ENCODE assay signal across 10 mouse cellular contexts in the genomic region with DNA sequence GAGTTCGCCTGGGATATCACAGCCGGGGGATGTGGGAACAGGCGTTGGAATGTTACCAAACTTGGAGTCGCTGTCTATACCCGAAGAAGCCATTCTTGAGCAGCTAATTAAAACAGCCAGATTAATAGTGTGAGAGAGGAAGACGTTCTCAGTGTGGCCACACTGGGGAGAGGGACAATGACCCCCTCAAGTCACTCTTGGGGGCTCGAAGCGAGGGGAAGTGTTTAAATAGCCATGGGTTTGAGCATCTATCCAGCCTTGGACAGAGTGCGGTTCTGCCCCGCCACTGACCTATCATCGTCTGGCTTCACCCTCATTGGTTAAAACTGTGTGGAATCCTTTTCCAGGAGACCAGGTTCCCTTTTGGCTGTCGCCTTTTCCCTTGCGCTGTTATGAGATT. TPM values are rescaled to one million over a fixed set of nuclear protein-coding genes. Genes with fewer than 3 reads are reported as not detected.
DNase-seq lines count a peak whose midpoint lies in the region; ATAC-seq and TF ChIP-seq lines count a peak whose summit lies in the region.
"Had no signal": no experiment of that assay in that cellular context is flagged by ENCODE, and none has a peak within 500 bp of the region (broad histone marks: within the 10 kb centered on the region; RNA-seq: fewer than 3 reads in every experiment).

No protein-coding gene starts in this region.

- H3K9ac ChIP-seq in forebrain, embryonic 14.5 days (ENCODE audit: low read length), result no peak overlapping the region
- H3K9ac ChIP-seq in limb, embryonic 13.5 days, result peak overlapping the region; percentile 48; the same call in 1 of the 2 replicates

- no peak for DNase-seq in forebrain, embryonic 14.5 days (ENCODE audit: low spot score)
- DNase-seq in adrenal gland, postnatal 10 days, result no peak
- no peak for DNase-seq in cerebellum, adult 8-10 months
- no peak for DNase-seq in adrenal gland, postnatal 36 days

- H3K27ac ChIP-seq in forebrain, embryonic 14.5 days (ENCODE audit: low read depth, low read length), result peak overlapping the region; percentile 63; the same call in 1 of the 2 replicates
- H3K27ac ChIP-seq in limb, embryonic 13.5 days, result peak overlapping the region; percentile 94
- H3K27ac ChIP-seq in small intestine, adult 2 months (ENCODE audit: insufficient read depth, low read depth, low read length), result peak overlapping the region; percentile 87

- H3K4me2 ChIP-seq in forebrain, embryonic 14.5 days (ENCODE audit: low read length), result no peak overlapping the region
- peak overlapping the region; percentile 61 for H3K4me2 ChIP-seq in limb, embryonic 13.5 days (replicated peaks)

- ATAC-seq in megakaryocyte, adult 5-6 weeks (ENCODE audit: poor library complexity, severe bottlenecking), result no peak
- no peak for ATAC-seq in forebrain, embryonic 14.5 days
- no peak; the same call in 1 of the 2 replicates for ATAC-seq in limb, embryonic 13.5 days (ENCODE audit: low FRiP score, low read depth)

- no peak for TF ChIP-seq POLR2A in small intestine, adult 2 months (IDR thresholded peaks at IDR 0.05; ENCODE audit: low read depth, low read length)

- H3K36me3 ChIP-seq in megakaryocyte, embryonic 14.5 days (replicated peaks; ENCODE audit: low read length), result no peaks in the 10 kb centered on the region
- no peaks in the 10 kb centered on the region for H3K36me3 ChIP-seq in forebrain, embryonic 14.5 days (ENCODE audit: control insufficient read depth, insufficient read depth, low read length)
- no peaks in the 10 kb centered on the region for H3K36me3 ChIP-seq in limb, embryonic 13.5 days
- no peaks in the 10 kb centered on the region for H3K36me3 ChIP-seq in small intestine, adult 2 months (ENCODE audit: control insufficient read depth, insufficient read depth, low read length)

- H3K4me1 ChIP-seq in megakaryocyte, embryonic 14.5 days, result peaks cover 66% of the 10 kb centered on the region
- H3K4me1 ChIP-seq in forebrain, embryonic 14.5 days (ENCODE audit: control insufficient read depth, insufficient read depth, low read length), result peaks cover 32% of the 10 kb centered on the region
- peaks cover 91% of the 10 kb centered on the region for H3K4me1 ChIP-seq in limb, embryonic 13.5 days
- peaks cover 32% of the 10 kb centered on the region for H3K4me1 ChIP-seq in small intestine, adult 2 months (ENCODE audit: control insufficient read depth, insufficient read depth, insufficient read length, low read length)

- H3K9me3 ChIP-seq in megakaryocyte, embryonic 14.5 days, result no peaks in the 10 kb centered on the region
- H3K9me3 ChIP-seq in forebrain, embryonic 14.5 days (replicated peaks; ENCODE audit: control insufficient read depth, low read length), result no peaks in the 10 kb centered on the region
- H3K9me3 ChIP-seq in limb, embryonic 13.5 days, result no peaks in the 10 kb centered on the region

- 26% methylated on average over 13 of the region's 13 CpGs for WGBS in forebrain, embryonic 14.5 days
- 20% methylated on average over 13 of the region's 13 CpGs for WGBS in limb, embryonic 13.5 days
- WGBS in small intestine, adult 2 months, result 56% methylated on average over 13 of the region's 13 CpGs

- peak overlapping the region; percentile 17 for H3K4me3 ChIP-seq in megakaryocyte, embryonic 14.5 days (replicated peaks)
- H3K4me3 ChIP-seq in forebrain, embryonic 14.5 days (ENCODE audit: low read depth, low read length), result no peak overlapping the region
- peak overlapping the region; percentile 23; the same call in 1 of the 2 replicates for H3K4me3 ChIP-seq in limb, embryonic 13.5 days
- no peak overlapping the region for H3K4me3 ChIP-seq in small intestine, adult 2 months (ENCODE audit: low read depth, low read length)

- TF ChIP-seq CTCF in small intestine, adult 2 months (IDR thresholded peaks at IDR 0.05; ENCODE audit: extremely low read depth, insufficient read length, insufficient replicate concordance, low read depth, low read length), result no peak

- peaks cover 75% of the 10 kb centered on the region for H3K27me3 ChIP-seq in megakaryocyte, embryonic 14.5 days (replicated peaks)
- H3K27me3 ChIP-seq in forebrain, embryonic 14.5 days (replicated peaks; ENCODE audit: control insufficient read depth, insufficient read depth, low read length), result no peaks in the 10 kb centered on the region
- H3K27me3 ChIP-seq in limb, embryonic 13.5 days, result no peaks in the 10 kb centered on the region
- H3K27me3 ChIP-seq in small intestine, adult 2 months (ENCODE audit: control insufficient read depth, insufficient read depth, low read length), result no peaks in the 10 kb centered on the region

RNA-seq across cellular contexts. Expression of gene Gm21969, which starts 4.6 kb away (rescaled TPM):
- polyA plus RNA-seq in megakaryocyte, embryonic 14.5 days (2012; ENCODE audit: insufficient read depth, low replicate concordance), result 0.03 TPM in 1 of 2 replicates, not detected in the other
- total RNA-seq in megakaryocyte, adult 5-6 weeks (2015), result not detected in 2 replicates
- not detected in 2 replicates for total RNA-seq in megakaryocyte, adult 5-6 weeks (2017)
- not detected in 2 replicates for polyA plus RNA-seq in forebrain, embryonic 14.5 days (2014; fragmentation: Nextera tagmentation; extraction: Ambion mirVana)
- not detected in 2 replicates for polyA plus RNA-seq in limb, embryonic 13.5 days (2015; fragmentation: Nextera tagmentation; extraction: Ambion mirVana)
- polyA plus RNA-seq in small intestine, adult 2 months (2012; rRNA removed), result not detected in 2 replicates
- total RNA-seq in adrenal gland, postnatal 10 days (2021), result not detected
- not detected for total RNA-seq in adrenal gland, postnatal 36 days (2021)
- total RNA-seq: adrenal gland, postnatal 4 days; granulocyte monocyte progenitor cell, adult 5-6 weeks had no signal

RNA-seq across cellular contexts. Expression of gene Aldh4a1, which starts 24.3 kb away (rescaled TPM):
- polyA plus RNA-seq in megakaryocyte, embryonic 14.5 days (2012; ENCODE audit: insufficient read depth, low replicate concordance), result 12.3 and 18.6 TPM in 2 replicates
- 4.9 and 5.7 TPM in 2 replicates for total RNA-seq in megakaryocyte, adult 5-6 weeks (2015)
- 5.8 and 8.9 TPM in 2 replicates for total RNA-seq in megakaryocyte, adult 5-6 weeks (2017)
- 18.6 and 21.6 TPM in 2 replicates for polyA plus RNA-seq in forebrain, embryonic 14.5 days (2014; fragmentation: Nextera tagmentation; extraction: Ambion mirVana)
- 24.7 and 25.9 TPM in 2 replicates for polyA plus RNA-seq in limb, embryonic 13.5 days (2015; fragmentation: Nextera tagmentation; extraction: Ambion mirVana)
- 48.3 and 110 TPM in 2 replicates for polyA plus RNA-seq in small intestine, adult 2 months (2012; rRNA removed)
- total RNA-seq in adrenal gland, postnatal 10 days (2021), result 10 to 100 TPM; 62.7 to 84.6 TPM
- 100 to 1,000 TPM in 1 of 2 experiments, 10 to 100 TPM in 1; 57.8 to 136 TPM for total RNA-seq in adrenal gland, postnatal 36 days (2021)

RNA-seq across cellular contexts. Expression of gene Tas1r2, which starts 55.0 kb away (rescaled TPM):
- polyA plus RNA-seq in megakaryocyte, embryonic 14.5 days (2012; ENCODE audit: insufficient read depth, low replicate concordance), result 0.48 TPM in 1 of 2 replicates, not detected in the other
- total RNA-seq in megakaryocyte, adult 5-6 weeks (2015), result not detected in 2 replicates
- not detected in 2 replicates for total RNA-seq in megakaryocyte, adult 5-6 weeks (2017)
- polyA plus RNA-seq in forebrain, embryonic 14.5 days (2014; fragmentation: Nextera tagmentation; extraction: Ambion mirVana), result not detected in 2 replicates
- not detected in 2 replicates for polyA plus RNA-seq in limb, embryonic 13.5 days (2015; fragmentation: Nextera tagmentation; extraction: Ambion mirVana)
- 0.10 and 0.41 TPM in 2 replicates for polyA plus RNA-seq in small intestine, adult 2 months (2012; rRNA removed)
- not detected for total RNA-seq in adrenal gland, postnatal 10 days (2021)
- total RNA-seq in adrenal gland, postnatal 36 days (2021), result not detected
- total RNA-seq: adrenal gland, postnatal 4 days; granulocyte monocyte progenitor cell, adult 5-6 weeks had no signal

Comparison
In these comparisons a context has a peak if more than half of its experiments do, and no peak if none do; other contexts are left out.
1. H3K4me3 ChIP-seq: peak in megakaryocyte, embryonic 14.5 days (single experiment) and limb, embryonic 13.5 days (single experiment); none in forebrain, embryonic 14.5 days (single experiment) and small intestine, adult 2 months (single experiment).
2. Peak in every context shown above with its lines, with median percentiles within 50 percentile points of each other: H3K27ac ChIP-seq.